Mouse (Mus musculus) E14TG2a.4 (cell line): Measurements from ENCODE around the gene Cab39.

Source experiments
- CTCF ChIP-seq: conservative IDR thresholded peaks from 2 replicates; pipeline ENCODE4 v1.5.1; 2014; ENCODE audit warnings: low read length
- NANOG ChIP-seq: IDR thresholded peaks from 2 replicates; pipeline ENCODE4 v1.6.1; 2014; ENCODE audit warnings: borderline replicate concordance, low read length, mixed read lengths
- POU5F1 ChIP-seq: IDR thresholded peaks from 2 replicates; pipeline ENCODE4 v1.6.1; 2014; ENCODE audit warnings: low read length, borderline replicate concordance

GRCm38 (mm10) chr1:85744539-85744938, 48.7 kb upstream of the Cab39 start:
- TF ChIP-seq CTCF (no peak), NANOG (no peak), POU5F1 (no peak)
